In genomic region chr3:141475919-141476318, GRCm38 (mm10) we compare ENCODE assay signal across 11 mouse cellular contexts. TPM values are rescaled to one million over a fixed set of nuclear protein-coding genes. Genes with fewer than 3 reads are reported as not detected.
DNase-seq lines count a peak whose midpoint lies in the region; ATAC-seq and TF ChIP-seq lines count a peak whose summit lies in the region.
"Had no signal": no experiment of that assay in that cellular context is flagged by ENCODE, and none has a peak within 500 bp of the region (broad histone marks: within the 10 kb centered on the region; RNA-seq: fewer than 3 reads in every experiment).

No protein-coding gene starts in this region.

- peak; percentile 61 for ATAC-seq in kidney, embryonic 15.5 days (replicated peaks; ENCODE audit: low FRiP score)
- ATAC-seq in stomach, embryonic 14.5 days (ENCODE audit: insufficient number of reproducible peaks, insufficient read depth, low FRiP score, low read depth), result peak; percentile 81; the same call in 1 of the 2 replicates
- ATAC-seq in stomach, postnatal 0 days (ENCODE audit: low FRiP score, low TSS enrichment), result no peak
- no peak for ATAC-seq in hindbrain, embryonic 16.5 days
- 0 out of 2 replicates have a peak, but pooled peaks have one; percentile 21 for ATAC-seq in stomach, embryonic 16.5 days (ENCODE audit: insufficient read depth, low FRiP score)
- ATAC-seq in monocyte, adult 5-6 weeks (replicated peaks; ENCODE audit: insufficient number of reproducible peaks, low FRiP score, low TSS enrichment, poor library complexity, severe bottlenecking), result no peak

- no peaks in the 10 kb centered on the region for H3K9me3 ChIP-seq in kidney, embryonic 15.5 days (replicated peaks)
- H3K9me3 ChIP-seq in stomach, embryonic 14.5 days (ENCODE audit: control insufficient read depth, low read depth, low read length), result no peaks in the 10 kb centered on the region
- no peaks in the 10 kb centered on the region for H3K9me3 ChIP-seq in stomach, postnatal 0 days (ENCODE audit: control insufficient read depth, low read length)
- H3K9me3 ChIP-seq in hindbrain, embryonic 16.5 days (ENCODE audit: control insufficient read depth, low read length), result no peaks in the 10 kb centered on the region
- no peaks in the 10 kb centered on the region for H3K9me3 ChIP-seq in stomach, embryonic 16.5 days (replicated peaks; ENCODE audit: control insufficient read depth, low read length)

- no peak for TF ChIP-seq CTCF in stomach, postnatal 0 days (IDR thresholded peaks at IDR 0.05; ENCODE audit: low read depth)

- no peak overlapping the region for H3K4me3 ChIP-seq in kidney, embryonic 15.5 days (replicated peaks)
- no peak overlapping the region for H3K4me3 ChIP-seq in stomach, embryonic 14.5 days (ENCODE audit: low read depth, low read length)
- no peak overlapping the region for H3K4me3 ChIP-seq in stomach, postnatal 0 days (ENCODE audit: low read depth, low read length)
- H3K4me3 ChIP-seq in hindbrain, embryonic 16.5 days (ENCODE audit: low read length), result no peak overlapping the region
- H3K4me3 ChIP-seq in stomach, embryonic 16.5 days (replicated peaks; ENCODE audit: low read length), result no peak overlapping the region

- H3K27ac ChIP-seq in kidney, embryonic 15.5 days, result peak overlapping the region; percentile 68
- H3K27ac ChIP-seq in stomach, embryonic 14.5 days (ENCODE audit: low read length), result peak overlapping the region; percentile 16; the same call in 1 of the 2 replicates
- H3K27ac ChIP-seq in stomach, postnatal 0 days (replicated peaks), result no peak overlapping the region
- no peak overlapping the region for H3K27ac ChIP-seq in hindbrain, embryonic 16.5 days (ENCODE audit: low read depth, low read length)
- no peak overlapping the region for H3K27ac ChIP-seq in stomach, embryonic 16.5 days (ENCODE audit: low read length)

- WGBS in kidney, embryonic 15.5 days, result 26% methylated on average over 6 of the region's 6 CpGs
- WGBS in stomach, embryonic 14.5 days, result 28% methylated on average over 6 of the region's 6 CpGs
- 39% methylated on average over 6 of the region's 6 CpGs for WGBS in stomach, postnatal 0 days
- 66% methylated on average over 6 of the region's 6 CpGs for WGBS in hindbrain, embryonic 16.5 days
- WGBS in stomach, embryonic 16.5 days, result 37% methylated on average over 6 of the region's 6 CpGs

- no peak for DNase-seq in kidney, adult 11 months
- no peak for DNase-seq in stomach, postnatal 0 days (ENCODE audit: low spot score)
- DNase-seq in layer of hippocampus, adult 8-10 months (ENCODE audit: low spot score in 2 of 2), result no peak
- DNase-seq: gastrocnemius, postnatal 25 days; thymus, postnatal 36 days had no signal

- peaks cover 30% of the 10 kb centered on the region for H3K4me1 ChIP-seq in kidney, embryonic 15.5 days
- H3K4me1 ChIP-seq in stomach, embryonic 14.5 days (ENCODE audit: control insufficient read depth, insufficient read depth, low read length), result peaks cover 10% of the 10 kb centered on the region
- no peaks in the 10 kb centered on the region for H3K4me1 ChIP-seq in stomach, postnatal 0 days (replicated peaks; ENCODE audit: control insufficient read depth, insufficient read depth)
- peaks cover 5% of the 10 kb centered on the region for H3K4me1 ChIP-seq in hindbrain, embryonic 16.5 days (ENCODE audit: control insufficient read depth, insufficient read depth, low read depth, low read length)
- no peaks in the 10 kb centered on the region for H3K4me1 ChIP-seq in stomach, embryonic 16.5 days (ENCODE audit: control insufficient read depth, insufficient read depth, low read length)

- H3K9ac ChIP-seq in kidney, embryonic 15.5 days, result no peak overlapping the region
- no peak overlapping the region for H3K9ac ChIP-seq in stomach, embryonic 14.5 days (replicated peaks; ENCODE audit: low read depth, low read length)
- H3K9ac ChIP-seq in stomach, postnatal 0 days (ENCODE audit: low read length), result no peak overlapping the region
- no peak overlapping the region for H3K9ac ChIP-seq in hindbrain, embryonic 16.5 days (ENCODE audit: low read depth, low read length)
- H3K9ac ChIP-seq in stomach, embryonic 16.5 days (ENCODE audit: low read length), result no peak overlapping the region

- TF ChIP-seq EP300 in stomach, postnatal 0 days (optimal IDR thresholded peaks at IDR 0.05), result no peak

- H3K27me3 ChIP-seq in kidney, embryonic 15.5 days, result no peaks in the 10 kb centered on the region
- H3K27me3 ChIP-seq in stomach, embryonic 14.5 days (ENCODE audit: control insufficient read depth, insufficient read depth, low read length), result no peaks in the 10 kb centered on the region
- no peaks in the 10 kb centered on the region for H3K27me3 ChIP-seq in stomach, postnatal 0 days (ENCODE audit: control insufficient read depth, insufficient read depth, low read length)
- no peaks in the 10 kb centered on the region for H3K27me3 ChIP-seq in hindbrain, embryonic 16.5 days (replicated peaks; ENCODE audit: control insufficient read depth, insufficient read depth, low read length)
- H3K27me3 ChIP-seq in stomach, embryonic 16.5 days (ENCODE audit: control insufficient read depth, insufficient read depth, low read length), result no peaks in the 10 kb centered on the region

- H3K4me2 ChIP-seq in kidney, embryonic 15.5 days, result 0 out of 2 replicates have a peak overlapping the region, but pooled peaks have one; percentile 14
- no peak overlapping the region for H3K4me2 ChIP-seq in stomach, embryonic 14.5 days (replicated peaks; ENCODE audit: low read depth, low read length)
- H3K4me2 ChIP-seq in stomach, postnatal 0 days (replicated peaks; ENCODE audit: low read depth), result no peak overlapping the region
- peak overlapping the region; percentile 5; the same call in 1 of the 2 replicates for H3K4me2 ChIP-seq in hindbrain, embryonic 16.5 days (ENCODE audit: low read length)
- no peak overlapping the region for H3K4me2 ChIP-seq in stomach, embryonic 16.5 days (ENCODE audit: low read depth, low read length)

- H3K36me3 ChIP-seq in kidney, embryonic 15.5 days, result no peaks in the 10 kb centered on the region
- no peaks in the 10 kb centered on the region for H3K36me3 ChIP-seq in stomach, embryonic 14.5 days (ENCODE audit: control insufficient read depth, insufficient read depth, low read length)
- no peaks in the 10 kb centered on the region for H3K36me3 ChIP-seq in stomach, postnatal 0 days (ENCODE audit: control insufficient read depth, insufficient read depth, low read length)
- no peaks in the 10 kb centered on the region for H3K36me3 ChIP-seq in hindbrain, embryonic 16.5 days (ENCODE audit: control insufficient read depth, insufficient read depth, low read length)
- H3K36me3 ChIP-seq in stomach, embryonic 16.5 days (ENCODE audit: control insufficient read depth, insufficient read depth, low read length), result no peaks in the 10 kb centered on the region

RNA-seq across cellular contexts. Expression of gene Unc5c, which starts 10.9 kb away (rescaled TPM):
- 25.6 and 27.5 TPM in 2 replicates for polyA plus RNA-seq in kidney, embryonic 15.5 days (2015; fragmentation: Nextera tagmentation; extraction: Ambion mirVana)
- polyA plus RNA-seq in stomach, embryonic 14.5 days (2014; fragmentation: Nextera tagmentation; extraction: Ambion mirVana), result 15.9 and 16.8 TPM in 2 replicates
- 1.2 and 2.0 TPM in 2 replicates for polyA plus RNA-seq in stomach, postnatal 0 days (2015; fragmentation: Nextera tagmentation; extraction: Ambion mirVana)
- 22.9 and 26.6 TPM in 2 replicates for polyA plus RNA-seq in hindbrain, embryonic 16.5 days (2015; fragmentation: Nextera tagmentation; extraction: Ambion mirVana)
- polyA plus RNA-seq in stomach, embryonic 16.5 days (2015; fragmentation: Nextera tagmentation; extraction: Ambion mirVana), result 3.8 and 4.3 TPM in 2 replicates
- 10 to 100 TPM; 43.6 to 54.1 (median 48.0) TPM for total RNA-seq in layer of hippocampus, adult 8-10 months (2022)
- 0.85 to 2.8 TPM in 2 of 3 replicates, not detected in the other for total RNA-seq in monocyte, adult 5-6 weeks (2017)
- total RNA-seq: gastrocnemius, postnatal 25 days; MEL had no signal

Comparison
In these comparisons a context has a peak if more than half of its experiments do, and no peak if none do; other contexts are left out.
1. ATAC-seq: peak in kidney, embryonic 15.5 days (single experiment), stomach, embryonic 14.5 days (single experiment) and stomach, embryonic 16.5 days (single experiment); none in stomach, postnatal 0 days (single experiment), hindbrain, embryonic 16.5 days (single experiment) and monocyte, adult 5-6 weeks (single experiment).
2. H3K27ac ChIP-seq: peak in kidney, embryonic 15.5 days (single experiment) and stomach, embryonic 14.5 days (single experiment); none in stomach, postnatal 0 days (single experiment), hindbrain, embryonic 16.5 days (single experiment) and stomach, embryonic 16.5 days (single experiment).
3. H3K4me2 ChIP-seq: peak in kidney, embryonic 15.5 days (single experiment) and hindbrain, embryonic 16.5 days (single experiment); none in stomach, embryonic 14.5 days (single experiment), stomach, postnatal 0 days (single experiment) and stomach, embryonic 16.5 days (single experiment).